Comparison of ENCODE assay signal across 9 mouse cellular contexts in the genomic region with DNA sequence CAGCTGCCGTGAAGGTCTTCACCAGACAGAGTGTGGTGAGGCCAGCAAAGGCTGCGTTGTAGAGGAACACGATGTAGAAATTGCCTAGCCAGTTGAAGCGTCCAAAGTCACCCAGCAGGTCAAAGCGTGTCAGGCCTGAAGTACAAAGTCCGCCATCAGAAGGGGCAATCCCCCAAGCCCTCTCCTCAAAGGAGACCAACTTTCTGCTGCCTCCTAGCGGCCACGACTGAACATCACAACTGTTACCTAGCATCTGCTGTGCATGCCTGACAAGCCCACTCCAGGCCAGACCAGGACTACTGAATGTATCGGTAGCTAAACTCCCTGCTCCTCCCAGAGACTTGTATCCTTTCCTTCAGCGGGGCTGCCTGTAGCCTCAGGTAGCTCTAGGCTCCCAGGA. TPM values are rescaled to one million over a fixed set of nuclear protein-coding genes. Genes with fewer than 3 reads are reported as not detected.
DNase-seq lines count a peak whose midpoint lies in the region; ATAC-seq and TF ChIP-seq lines count a peak whose summit lies in the region.
"Had no signal": no experiment of that assay in that cellular context is flagged by ENCODE, and none has a peak within 500 bp of the region (broad histone marks: within the 10 kb centered on the region; RNA-seq: fewer than 3 reads in every experiment).

No protein-coding gene starts in this region.

- peaks cover 63% of the 10 kb centered on the region for H3K36me3 ChIP-seq in heart, embryonic 12.5 days
- H3K36me3 ChIP-seq in E14TG2a.4 (ENCODE audit: insufficient read depth, low read length), result peaks cover 65% of the 10 kb centered on the region
- peaks cover 63% of the 10 kb centered on the region for H3K36me3 ChIP-seq in kidney, embryonic 15.5 days

- no peak overlapping the region for H3K4me3 ChIP-seq in heart, embryonic 12.5 days
- H3K4me3 ChIP-seq in E14TG2a.4 (replicated peaks; ENCODE audit: low read length), result peak overlapping the region; percentile 32; the same call in 1 of the 2 replicates
- H3K4me3 ChIP-seq in bone marrow macrophage, adult 2 months (ENCODE audit: insufficient read depth, low read length), result no peak overlapping the region
- no peak overlapping the region for H3K4me3 ChIP-seq in kidney, embryonic 15.5 days (replicated peaks)
- H3K4me3 ChIP-seq: embryonic facial prominence, embryonic 13.5 days; liver, embryonic 15.5 days had no signal

- no peak overlapping the region for H3K9ac ChIP-seq in heart, embryonic 12.5 days
- no peak overlapping the region for H3K9ac ChIP-seq in kidney, embryonic 15.5 days
- H3K9ac ChIP-seq: embryonic facial prominence, embryonic 13.5 days; liver, embryonic 15.5 days had no signal

- TF ChIP-seq CTCF in E14TG2a.4 (conservative IDR thresholded peaks at IDR 0.05; ENCODE audit: low read length), result peak; percentile 71
- peak; percentile 67 for TF ChIP-seq CTCF in bone marrow macrophage, adult 2 months (IDR thresholded peaks at IDR 0.05; ENCODE audit: low read depth, low read length)

- ATAC-seq in heart, embryonic 12.5 days (ENCODE audit: insufficient number of reproducible peaks, low FRiP score), result no peak
- ATAC-seq in kidney, embryonic 15.5 days (replicated peaks; ENCODE audit: low FRiP score), result 0 out of 2 replicates have a peak, but pooled peaks have one; percentile 25
- no peak for ATAC-seq in activated CD4-positive, CD25-positive, alpha-beta regulatory T cell, adult 4 months

- H3K4me2 ChIP-seq in heart, embryonic 12.5 days, result no peak overlapping the region
- no peak overlapping the region for H3K4me2 ChIP-seq in kidney, embryonic 15.5 days
- H3K4me2 ChIP-seq: embryonic facial prominence, embryonic 13.5 days; liver, embryonic 15.5 days had no signal

- no peaks in the 10 kb centered on the region for H3K9me3 ChIP-seq in heart, embryonic 12.5 days (replicated peaks)
- H3K9me3 ChIP-seq in E14TG2a.4 (ENCODE audit: low read length), result no peaks in the 10 kb centered on the region
- no peaks in the 10 kb centered on the region for H3K9me3 ChIP-seq in kidney, embryonic 15.5 days (replicated peaks)
- H3K9me3 ChIP-seq: embryonic facial prominence, embryonic 13.5 days; liver, embryonic 15.5 days had no signal

- DNase-seq in heart, postnatal 4 days, result peak; percentile 65
- DNase-seq in naive thymus-derived CD4-positive, alpha-beta T cell, adult 2 months (ENCODE audit: low read depth), result peak; percentile 69

- 27% methylated on average over 10 of the region's 10 CpGs for WGBS in heart, embryonic 12.5 days
- WGBS in kidney, embryonic 15.5 days, result 27% methylated on average over 10 of the region's 10 CpGs

- H3K27me3 ChIP-seq in heart, embryonic 12.5 days (replicated peaks), result no peaks in the 10 kb centered on the region
- peaks cover 10% of the 10 kb centered on the region; the same call in 1 of the 2 replicates for H3K27me3 ChIP-seq in E14TG2a.4 (ENCODE audit: insufficient read depth, low read length)
- H3K27me3 ChIP-seq in kidney, embryonic 15.5 days, result peaks cover 13% of the 10 kb centered on the region; the same call in 1 of the 2 replicates

- H3K4me1 ChIP-seq in heart, embryonic 12.5 days (replicated peaks), result no peaks in the 10 kb centered on the region
- peaks cover 29% of the 10 kb centered on the region for H3K4me1 ChIP-seq in E14TG2a.4 (replicated peaks; ENCODE audit: low read depth, low read length)
- no peaks in the 10 kb centered on the region for H3K4me1 ChIP-seq in bone marrow macrophage, adult 2 months (ENCODE audit: control insufficient read depth, insufficient read depth, low read length)
- H3K4me1 ChIP-seq in kidney, embryonic 15.5 days, result no peaks in the 10 kb centered on the region
- H3K4me1 ChIP-seq: embryonic facial prominence, embryonic 13.5 days; liver, embryonic 15.5 days had no signal

- no peak for TF ChIP-seq POLR2A in bone marrow macrophage, adult 2 months (IDR thresholded peaks at IDR 0.05; ENCODE audit: borderline replicate concordance, low read depth, low read length)

- no peak overlapping the region for H3K27ac ChIP-seq in heart, embryonic 12.5 days (ENCODE audit: poor library complexity, severe bottlenecking)
- H3K27ac ChIP-seq in bone marrow macrophage, adult 2 months (ENCODE audit: insufficient read depth, low read depth, low read length), result no peak overlapping the region
- H3K27ac ChIP-seq in kidney, embryonic 15.5 days, result no peak overlapping the region
- H3K27ac ChIP-seq: embryonic facial prominence, embryonic 13.5 days; liver, embryonic 15.5 days had no signal

RNA-seq across cellular contexts. Expression of a gene that starts 6.4 kb away (rescaled TPM):
- 1 to 10 TPM; 2.7 to 3.5 TPM for total RNA-seq in heart, postnatal 4 days (2021)
- polyA plus RNA-seq in heart, embryonic 12.5 days (2016; fragmentation: Nextera tagmentation; extraction: Ambion mirVana), result 4.5 and 4.6 TPM in 2 replicates
- polyA plus RNA-seq in bone marrow macrophage, adult 2 months (2012; ENCODE audit: insufficient read depth, insufficient read length, missing spikeins), result not detected in 2 replicates
- 1.4 and 2.0 TPM in 2 replicates for polyA plus RNA-seq in kidney, embryonic 15.5 days (2015; fragmentation: Nextera tagmentation; extraction: Ambion mirVana)
- under 1 TPM; 0.11 to 0.15 TPM for polyA plus RNA-seq in activated CD4-positive, CD25-positive, alpha-beta regulatory T cell, adult 4 months (2017; shearing (Covaris generic))

RNA-seq across cellular contexts. Expression of a gene that starts 10.4 kb away (rescaled TPM):
- total RNA-seq in heart, postnatal 4 days (2021), result 1 to 10 TPM; 2.0 TPM
- 4.3 and 6.1 TPM in 2 replicates for polyA plus RNA-seq in heart, embryonic 12.5 days (2016; fragmentation: Nextera tagmentation; extraction: Ambion mirVana)
- polyA plus RNA-seq in bone marrow macrophage, adult 2 months (2012; ENCODE audit: insufficient read depth, insufficient read length, missing spikeins), result 9.8 and 11.8 TPM in 2 replicates
- 20.0 and 20.5 TPM in 2 replicates for polyA plus RNA-seq in kidney, embryonic 15.5 days (2015; fragmentation: Nextera tagmentation; extraction: Ambion mirVana)
- 1 to 10 TPM; 8.7 to 8.8 TPM for polyA plus RNA-seq in activated CD4-positive, CD25-positive, alpha-beta regulatory T cell, adult 4 months (2017; shearing (Covaris generic))

RNA-seq across cellular contexts. Expression of a gene that starts 13.3 kb away (rescaled TPM):
- total RNA-seq in heart, postnatal 4 days (2021), result 10 to 100 TPM; 14.1 to 15.9 TPM
- 16.9 and 17.2 TPM in 2 replicates for polyA plus RNA-seq in heart, embryonic 12.5 days (2016; fragmentation: Nextera tagmentation; extraction: Ambion mirVana)
- 22.0 and 25.7 TPM in 2 replicates for polyA plus RNA-seq in bone marrow macrophage, adult 2 months (2012; ENCODE audit: insufficient read depth, insufficient read length, missing spikeins)
- polyA plus RNA-seq in kidney, embryonic 15.5 days (2015; fragmentation: Nextera tagmentation; extraction: Ambion mirVana), result 16.4 and 17.6 TPM in 2 replicates
- 10 to 100 TPM; 24.2 to 42.0 TPM for polyA plus RNA-seq in activated CD4-positive, CD25-positive, alpha-beta regulatory T cell, adult 4 months (2017; shearing (Covaris generic))

RNA-seq across cellular contexts. Expression of a gene that starts 29.7 kb away (rescaled TPM):
- 100 to 1,000 TPM; 873 to 889 TPM for total RNA-seq in heart, postnatal 4 days (2021)
- polyA plus RNA-seq in heart, embryonic 12.5 days (2016; fragmentation: Nextera tagmentation; extraction: Ambion mirVana), result 1,481 and 1,517 TPM in 2 replicates
- polyA plus RNA-seq in bone marrow macrophage, adult 2 months (2012; ENCODE audit: insufficient read depth, insufficient read length, missing spikeins), result 872 and 1,013 TPM in 2 replicates
- polyA plus RNA-seq in kidney, embryonic 15.5 days (2015; fragmentation: Nextera tagmentation; extraction: Ambion mirVana), result 1,698 and 1,797 TPM in 2 replicates
- polyA plus RNA-seq in activated CD4-positive, CD25-positive, alpha-beta regulatory T cell, adult 4 months (2017; shearing (Covaris generic)), result 100 to 1,000 TPM; 510 to 711 TPM

RNA-seq across cellular contexts. Expression of a gene that starts 33.7 kb away (rescaled TPM):
- 10 to 100 TPM; 65.6 to 67.2 TPM for total RNA-seq in heart, postnatal 4 days (2021)
- 9.2 and 10.3 TPM in 2 replicates for polyA plus RNA-seq in heart, embryonic 12.5 days (2016; fragmentation: Nextera tagmentation; extraction: Ambion mirVana)
- 69.1 and 75.3 TPM in 2 replicates for polyA plus RNA-seq in bone marrow macrophage, adult 2 months (2012; ENCODE audit: insufficient read depth, insufficient read length, missing spikeins)
- 12.3 and 13.3 TPM in 2 replicates for polyA plus RNA-seq in kidney, embryonic 15.5 days (2015; fragmentation: Nextera tagmentation; extraction: Ambion mirVana)
- 10 to 100 TPM; 21.7 to 29.2 TPM for polyA plus RNA-seq in activated CD4-positive, CD25-positive, alpha-beta regulatory T cell, adult 4 months (2017; shearing (Covaris generic))
